Mouse (Mus musculus) granulocyte monocyte progenitor cell, adult 5-6 weeks (primary cell): ENCODE measurements around the gene Lcp2. TPM values are rescaled to one million over a fixed set of nuclear protein-coding genes. Genes with fewer than 3 reads are reported as not detected.
"Not testable (repeated sequence)": the region's sequence is repeated elsewhere in the genome, so short reads cannot be mapped to it uniquely, and the experiment has no call there.

Source experiments
- ATAC-seq: replicated peaks from 2 replicates; pipeline ENCODE4 v1.8.0; 2016; ENCODE audit warnings: mild to moderate bottlenecking, moderate TSS enrichment, inconsistent platforms; ENCODE audit not compliant: poor library complexity, severe bottlenecking
- total RNA-seq, 2 experiments: library from RNA; stranded (forward) in 1 of 2; stranded (reverse) in 1 of 2; fragments of 200-712, 200-1000 nt in 1 of 2; fragments of >200 nt in 1 of 2; fragmentation: Nextera tagmentation in 1 of 2; gene quantifications; 2 replicates each; pipeline ENCODE4 v1.2.3; 2014 to 2017

Gene Lcp2
- total RNA-seq, 2 experiments from 2014 or later, result 34.6 to 55.4 TPM

DNA sequence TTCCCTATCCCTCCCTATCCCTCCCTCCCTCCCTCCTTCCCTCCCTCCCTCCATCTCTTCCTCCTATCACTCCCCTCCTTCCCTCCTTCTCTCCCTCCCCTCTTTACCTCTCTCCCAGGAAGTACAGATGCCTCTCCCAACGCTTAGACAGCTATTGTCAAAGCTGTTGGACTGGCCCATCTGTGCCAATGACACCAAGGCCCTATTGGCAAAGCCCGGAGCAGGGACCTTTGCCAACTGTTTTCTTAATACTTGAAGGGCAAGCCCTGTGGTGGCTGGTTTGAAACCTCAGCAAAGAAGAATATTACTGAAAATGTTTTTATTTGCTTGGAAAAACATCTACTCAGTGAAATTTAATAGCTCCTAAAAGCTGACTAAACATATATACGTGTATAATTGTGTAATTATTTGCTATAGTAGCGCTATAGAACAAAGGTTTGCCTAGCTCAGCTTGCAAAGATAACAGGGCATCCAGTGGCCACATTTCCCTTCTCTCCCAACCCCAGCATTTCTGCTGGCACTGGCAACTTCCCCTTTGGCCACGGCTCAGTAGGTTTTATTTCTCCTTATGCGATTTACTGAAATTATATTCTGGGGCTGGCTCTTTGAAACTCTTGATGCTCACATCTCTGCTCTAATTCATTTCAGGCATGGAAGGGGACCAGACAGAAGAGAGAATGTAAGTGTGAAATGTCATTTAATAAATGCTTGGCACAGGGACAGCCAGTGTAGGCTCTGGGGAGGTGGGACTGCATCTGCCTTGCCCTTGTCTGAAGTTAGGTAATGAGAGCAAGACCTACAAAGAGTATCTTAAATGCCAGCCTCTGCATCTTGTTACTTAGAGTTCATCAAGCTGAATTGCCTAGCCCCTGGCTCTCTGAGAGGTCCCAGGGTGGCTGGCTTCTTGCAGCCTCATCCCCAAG lies 33.1 kb downstream of the Lcp2 start:
- peak; percentile 79 for ATAC-seq

DNA sequence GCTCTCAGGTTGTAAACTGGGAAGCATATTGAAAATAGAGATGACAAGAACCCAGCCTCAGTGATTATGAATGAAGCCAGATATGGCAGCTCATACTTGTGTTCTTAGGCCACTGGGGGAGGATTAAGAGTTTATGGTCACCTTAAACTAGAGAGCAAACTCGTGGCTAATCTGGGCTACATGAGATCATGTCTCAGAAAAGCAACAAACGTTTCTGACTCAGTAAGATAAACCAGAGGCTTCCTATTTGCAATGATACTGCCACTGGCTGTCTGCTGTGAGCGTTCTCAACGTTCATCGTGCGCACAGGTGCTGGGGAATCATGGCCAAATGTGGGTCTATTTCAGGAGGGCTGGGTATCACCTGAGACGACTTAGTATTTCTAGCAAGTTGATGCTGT lies 37.1 kb downstream of the Lcp2 start:
- no peak for ATAC-seq

DNA sequence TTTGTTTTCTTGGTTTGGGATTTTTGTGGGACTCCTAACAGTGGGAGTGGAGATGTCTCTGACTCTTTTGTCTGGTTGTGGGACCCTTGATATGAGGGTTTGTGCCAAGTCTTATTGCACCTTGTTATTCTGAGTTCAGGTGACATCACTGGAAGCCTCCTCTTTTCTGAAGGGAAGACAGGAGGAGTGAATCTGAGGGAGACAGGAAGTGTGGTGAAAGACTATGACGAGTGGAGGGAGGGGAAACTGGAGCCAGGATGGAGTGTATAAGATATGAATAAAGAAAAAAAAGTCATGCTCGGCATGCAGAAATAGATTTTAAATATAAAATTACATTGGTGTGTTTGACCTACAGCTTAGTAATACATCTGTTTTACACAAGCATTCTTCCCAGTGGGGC lies 37.9 kb downstream of the Lcp2 start:
- ATAC-seq, result no peak

DNA sequence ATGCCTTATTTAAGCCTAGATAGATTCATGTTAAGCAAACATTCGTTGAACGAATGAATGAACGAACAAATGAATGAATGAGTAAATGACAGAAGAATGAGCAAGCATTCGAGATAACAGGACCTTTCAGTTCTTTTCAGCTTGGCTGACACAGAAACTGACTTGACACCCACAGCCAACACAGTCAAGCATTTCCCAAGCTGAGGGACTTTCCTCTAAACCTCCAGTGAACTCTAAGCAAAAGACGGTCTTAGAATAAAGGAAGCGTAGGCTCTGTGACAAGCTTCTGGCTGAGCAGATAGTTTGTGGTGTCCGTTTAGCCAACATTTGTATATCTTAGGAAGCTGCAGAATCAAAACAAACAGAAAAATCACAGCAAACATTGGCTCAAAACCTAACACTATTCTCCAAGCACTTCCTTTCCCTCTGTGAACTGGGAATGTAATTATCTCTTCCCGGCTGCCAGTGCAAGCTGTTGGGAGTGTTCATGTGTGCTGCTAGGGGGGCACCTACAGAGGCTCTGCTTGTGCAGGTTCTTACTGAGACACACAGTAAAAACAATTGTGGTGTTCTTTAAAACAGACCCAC lies 39.5 kb downstream of the Lcp2 start:
- ATAC-seq, result no peak

DNA sequence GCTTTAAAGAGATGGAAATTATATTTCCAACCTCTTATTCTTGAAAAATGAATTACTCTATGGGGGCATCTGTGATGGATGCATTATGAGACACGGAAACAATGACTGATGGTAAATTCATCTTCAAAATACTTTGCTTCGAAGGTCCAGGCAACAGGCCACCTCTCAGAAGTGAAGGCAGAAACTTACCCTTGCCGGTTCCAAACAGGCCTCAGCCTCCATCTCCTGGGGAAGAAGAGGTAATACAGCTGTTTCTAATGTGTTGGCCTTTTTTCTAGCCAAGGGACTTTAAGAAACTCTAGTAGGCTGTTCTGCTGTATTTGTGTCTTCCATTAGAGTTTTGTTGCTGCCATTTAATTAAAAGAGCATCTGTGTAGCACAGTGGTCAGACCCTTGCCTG lies 40.3 kb downstream of the Lcp2 start:
- ATAC-seq, result no peak

DNA sequence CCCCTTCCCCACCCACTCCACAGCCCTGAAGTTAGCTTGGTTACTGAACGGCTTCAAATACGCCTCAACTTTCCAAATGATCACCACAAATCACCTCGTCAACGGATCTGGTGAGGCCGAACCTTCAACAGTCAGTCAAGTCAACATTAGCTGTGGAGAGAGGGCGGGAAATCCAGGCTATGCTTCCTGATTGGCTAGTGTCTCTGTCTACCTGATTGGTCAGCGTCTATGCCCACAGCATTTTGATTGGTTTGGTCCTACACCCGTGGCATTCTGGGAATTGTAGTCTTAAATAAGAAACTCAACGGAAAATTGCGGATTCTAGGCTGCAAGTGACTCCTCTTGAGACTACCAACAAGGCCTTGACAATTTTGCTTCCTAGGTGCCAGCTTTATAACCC lies 51.7 kb downstream of the Lcp2 start, which contains the start of gene 4930469K13Rik:
Gene 4930469K13Rik, minus strand, starts transcription at position 133 of the 400 bp plus-strand sequence.
- ATAC-seq, result no peak

DNA sequence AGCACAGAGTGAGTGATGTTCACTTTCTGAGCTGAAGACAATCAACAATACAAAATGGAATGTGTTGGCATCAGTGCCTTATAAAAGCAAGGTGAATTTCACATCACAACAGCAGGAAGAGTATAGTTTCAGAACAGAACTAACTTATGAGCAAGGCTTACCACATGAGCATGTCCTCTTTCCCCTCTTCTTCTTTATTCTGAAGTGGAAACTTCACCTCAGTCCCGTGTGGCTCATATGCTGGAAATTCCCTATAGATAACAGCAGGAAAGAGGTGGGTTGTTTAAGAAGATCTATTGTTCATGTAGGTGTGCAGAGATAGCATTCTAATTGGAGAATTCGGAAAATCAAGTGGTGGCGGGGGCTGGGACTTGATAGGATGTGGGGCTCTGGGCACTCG lies 55.1 kb downstream of the Lcp2 start:
- no peak for ATAC-seq

DNA sequence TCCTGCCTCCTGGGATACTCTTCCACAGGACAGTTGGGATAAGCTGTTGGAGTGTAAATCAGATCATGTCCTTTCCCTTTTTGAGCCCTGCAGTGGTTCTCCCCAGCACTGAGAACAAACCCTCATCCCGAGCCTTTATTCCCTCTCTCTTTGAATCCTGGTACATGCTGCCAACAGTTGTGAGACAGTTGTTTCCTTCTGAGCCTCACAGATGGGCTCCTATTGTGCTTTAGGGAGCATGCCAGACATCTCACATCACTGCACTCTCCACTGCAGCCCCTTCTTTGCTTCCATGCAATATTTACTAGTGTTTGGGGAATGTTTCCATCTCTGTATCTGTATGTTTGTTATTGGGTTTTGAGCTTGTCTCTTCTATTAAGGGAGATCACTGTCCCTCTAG lies 58.2 kb downstream of the Lcp2 start:
- no peak for ATAC-seq

DNA sequence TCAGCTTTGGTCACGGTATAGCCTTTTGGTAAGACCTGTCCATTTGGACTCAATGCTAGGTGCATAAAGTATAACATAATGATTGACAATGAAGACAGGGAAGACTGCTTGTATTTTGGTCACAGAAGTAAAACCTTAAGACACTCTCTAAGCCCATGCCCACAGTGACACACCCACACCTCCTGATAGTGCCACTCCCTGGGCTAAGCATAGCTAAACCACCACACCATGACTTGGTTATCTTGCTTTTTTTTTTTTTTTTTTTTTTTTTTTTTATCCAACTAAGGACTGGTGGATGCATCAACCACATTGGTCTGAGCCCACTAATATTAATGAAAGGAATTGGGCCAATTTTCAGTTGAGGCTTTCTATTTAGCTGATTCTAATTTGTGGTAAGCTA lies 62.5 kb downstream of the Lcp2 start:
- ATAC-seq, result no peak

DNA sequence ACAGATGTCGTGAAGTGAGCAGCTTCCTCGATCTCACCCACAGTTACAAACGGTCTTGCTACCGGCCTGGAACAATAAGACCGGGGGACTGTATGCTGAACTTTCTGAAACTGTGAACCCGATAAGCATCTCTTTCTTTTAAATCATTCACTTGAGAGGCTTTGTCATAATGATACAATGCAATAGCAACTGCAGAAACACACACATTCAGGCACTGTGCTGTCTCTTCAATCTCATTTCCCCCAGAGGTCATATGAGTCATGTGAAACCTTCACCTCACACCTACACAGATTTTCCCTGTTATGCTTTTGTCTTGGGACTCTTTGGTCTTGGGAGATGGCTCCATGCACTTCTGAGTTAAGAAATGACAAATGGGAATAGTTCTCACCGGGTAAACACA lies 65.2 kb downstream of the Lcp2 start:
- ATAC-seq, result no peak

DNA sequence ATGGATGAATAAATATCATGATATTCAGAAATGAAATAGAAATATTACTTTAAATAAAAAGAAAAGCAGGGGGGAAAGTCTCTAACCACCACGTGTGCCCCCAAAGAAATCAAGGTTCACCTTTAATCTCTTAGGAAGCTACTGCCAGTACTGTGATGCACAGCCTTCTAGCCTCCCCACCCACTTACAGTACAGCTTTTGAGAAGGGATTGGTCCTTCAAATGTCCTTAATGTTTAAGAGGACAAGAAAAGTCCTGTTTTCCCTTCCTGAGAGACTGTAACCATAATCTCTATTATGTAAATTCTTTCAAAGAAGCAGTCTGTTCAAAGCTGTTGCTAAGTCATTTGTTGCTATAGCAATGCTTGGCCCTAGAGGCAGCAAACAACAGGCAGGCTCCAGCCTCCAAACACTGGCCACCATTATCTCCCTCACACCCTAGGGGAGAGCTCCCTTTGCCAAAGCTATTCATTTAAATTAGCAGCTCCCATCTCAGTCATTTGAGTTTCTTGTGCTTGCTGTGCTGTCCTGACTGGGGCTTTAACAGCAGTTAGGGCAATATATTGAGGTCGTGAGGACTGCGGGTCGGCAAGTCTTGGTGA lies 66.2 kb downstream of the Lcp2 start:
- no peak for ATAC-seq

DNA sequence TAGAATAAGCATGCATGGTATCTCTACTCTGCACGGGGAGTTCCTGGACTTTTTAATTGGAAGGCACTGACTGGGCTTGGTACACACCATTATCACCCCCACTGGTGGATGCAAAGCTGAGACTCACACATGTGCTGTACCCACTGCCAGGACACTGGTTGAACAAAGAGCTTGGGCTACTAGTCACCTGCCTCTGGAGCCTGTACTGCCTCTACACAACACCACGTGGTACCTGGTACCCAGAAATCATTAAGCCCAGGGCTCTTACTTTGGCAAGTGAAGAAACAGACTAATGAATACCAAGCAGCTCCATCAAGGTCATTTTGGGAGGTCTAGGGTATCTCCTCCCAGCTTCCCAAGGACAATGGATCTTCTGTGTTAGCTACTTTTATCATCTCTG lies 67.0 kb downstream of the Lcp2 start:
- ATAC-seq, result no peak

DNA sequence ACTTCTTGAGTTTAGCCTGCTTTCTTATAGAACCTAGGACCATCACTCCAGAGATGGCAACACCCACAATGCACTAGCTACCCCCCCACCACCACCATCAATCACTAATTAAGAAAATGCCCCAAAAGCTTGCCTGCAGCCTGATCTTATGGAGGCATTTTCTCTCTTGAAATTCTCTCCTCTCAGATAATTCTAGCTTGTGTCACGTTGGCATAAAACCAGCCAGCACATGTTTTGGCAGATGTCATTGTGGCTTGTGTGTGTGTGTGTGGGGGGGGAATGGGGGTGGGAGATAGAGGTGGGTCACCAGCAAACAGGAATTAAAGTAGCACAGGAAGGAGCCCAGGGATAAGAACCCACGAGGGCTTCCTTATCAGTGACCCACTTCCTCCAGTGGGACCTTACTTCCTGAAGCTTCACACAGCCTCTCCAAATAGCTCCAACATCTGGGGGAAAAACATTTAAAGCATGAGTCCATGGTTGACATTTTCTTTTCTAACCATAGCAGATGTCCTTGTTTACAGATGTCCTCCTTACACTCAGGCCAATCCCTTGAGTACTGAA lies 69.9 kb downstream of the Lcp2 start:
- ATAC-seq, result peak; percentile 88

DNA sequence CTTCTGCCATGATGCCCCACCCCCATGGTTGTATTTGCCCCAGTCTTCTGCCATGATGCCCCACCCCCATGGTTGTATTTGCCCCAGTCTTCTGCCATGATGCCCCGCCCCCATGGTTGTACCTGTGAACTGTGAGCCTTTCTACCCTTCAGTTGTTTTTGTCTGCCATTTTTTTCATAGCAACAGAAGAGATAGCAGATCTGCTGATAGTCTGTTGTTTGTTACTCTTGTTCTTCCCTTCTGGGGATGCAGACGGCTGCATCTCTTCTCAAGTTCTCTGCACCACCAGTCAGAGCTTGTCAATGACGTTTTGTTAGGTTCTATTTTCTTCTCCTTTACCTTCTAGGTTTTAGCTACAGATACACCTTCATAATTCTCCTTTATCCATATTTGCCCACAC lies 70.9 kb downstream of the Lcp2 start:
- no peak for ATAC-seq

DNA sequence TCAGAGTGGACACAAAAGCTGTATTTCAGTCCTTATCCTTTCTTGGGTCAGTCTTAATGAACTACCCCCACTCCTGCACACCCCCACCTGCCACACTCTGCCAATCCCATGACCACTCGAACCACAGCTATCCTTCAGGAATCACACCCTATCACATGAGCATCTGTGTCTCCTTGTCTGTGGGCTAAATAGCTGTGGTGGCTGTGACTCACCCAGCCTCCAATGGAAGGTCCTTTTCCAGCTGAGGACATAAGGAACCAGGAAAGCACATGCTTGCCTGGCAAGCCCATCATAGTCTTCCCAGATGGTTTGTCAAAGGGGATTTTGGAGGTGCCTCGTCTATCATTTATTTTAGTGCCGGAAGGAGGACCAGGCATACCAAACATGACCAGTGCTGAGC lies 71.6 kb downstream of the Lcp2 start:
- ATAC-seq, result no peak

DNA sequence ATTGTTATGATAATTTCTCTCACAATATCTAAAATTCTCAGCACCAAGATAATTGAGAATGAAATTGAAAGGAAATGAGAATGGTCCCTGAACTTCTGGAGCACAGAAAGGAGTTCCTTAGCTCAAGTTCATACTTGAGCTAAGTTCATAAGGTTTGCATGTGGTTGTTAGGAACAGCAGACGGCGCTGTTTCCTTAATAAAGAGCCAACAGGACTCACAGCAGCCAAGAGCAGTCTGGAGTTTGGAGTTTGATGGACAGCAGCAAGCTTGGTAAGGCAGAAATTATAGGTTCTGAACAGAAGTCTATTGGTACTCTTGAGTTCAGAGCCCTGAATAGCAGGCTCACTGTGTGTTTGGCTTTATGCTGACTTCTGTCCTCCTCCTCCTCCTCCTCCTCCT lies 76.4 kb downstream of the Lcp2 start:
- ATAC-seq, result peak; percentile 67

DNA sequence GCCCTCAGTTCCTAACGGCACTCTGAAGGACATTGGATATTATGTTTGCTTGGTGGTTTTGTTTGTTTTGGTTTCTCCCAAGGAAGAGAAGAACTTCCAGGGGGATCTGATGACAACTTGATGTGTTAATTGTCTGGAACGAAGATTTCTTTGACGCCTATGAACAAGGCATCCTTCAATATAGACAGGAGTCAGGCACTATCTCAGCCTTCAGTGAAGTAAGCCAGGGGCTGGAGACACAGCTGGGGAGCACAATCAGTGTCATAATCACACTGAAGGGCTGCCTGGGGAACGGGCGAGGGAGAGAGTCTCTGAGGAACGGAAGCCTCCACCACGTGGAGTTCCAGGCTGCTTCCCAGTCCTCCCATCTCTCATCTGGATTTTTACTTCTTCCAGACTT lies 78.1 kb downstream of the Lcp2 start:
- ATAC-seq, result no peak

DNA sequence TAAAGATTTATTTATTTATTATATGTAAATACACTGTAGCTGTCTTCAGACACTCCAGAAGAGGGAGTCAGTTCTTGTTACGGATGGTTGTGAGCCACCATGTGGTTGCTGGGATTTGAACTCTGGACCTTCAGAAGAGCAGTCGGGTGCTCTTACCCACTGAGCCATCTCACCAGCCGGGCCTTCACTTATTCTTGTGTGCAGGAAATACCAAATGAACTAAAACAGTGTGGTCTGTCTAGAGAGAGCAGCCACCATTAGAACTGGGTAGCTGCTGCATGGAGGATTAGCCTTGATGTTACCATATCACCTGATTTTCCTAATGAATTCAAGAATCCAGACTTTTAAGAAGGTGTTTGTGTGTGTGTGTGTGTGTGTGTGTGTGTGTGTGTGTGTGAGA lies 79.0 kb downstream of the Lcp2 start:
- not testable (repeated sequence) for ATAC-seq

DNA sequence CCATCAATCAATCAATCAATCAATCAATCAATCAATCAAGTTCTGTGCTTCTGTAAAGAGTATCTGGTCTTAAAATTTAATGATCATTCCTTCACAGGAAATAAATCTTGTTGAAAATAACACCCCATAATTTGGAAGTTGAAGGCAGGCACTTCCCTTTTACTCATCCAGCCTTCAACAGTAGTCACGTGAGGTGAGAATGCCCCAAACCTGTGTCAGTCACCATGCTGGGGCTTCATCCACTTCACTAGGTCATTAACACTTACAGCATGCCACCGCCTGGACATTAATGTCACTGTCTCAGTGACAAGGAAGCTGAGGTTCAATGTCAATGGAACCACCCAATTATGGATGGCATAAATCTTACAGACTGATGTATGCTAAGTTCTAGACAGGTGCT lies 81.7 kb downstream of the Lcp2 start:
- no peak for ATAC-seq

DNA sequence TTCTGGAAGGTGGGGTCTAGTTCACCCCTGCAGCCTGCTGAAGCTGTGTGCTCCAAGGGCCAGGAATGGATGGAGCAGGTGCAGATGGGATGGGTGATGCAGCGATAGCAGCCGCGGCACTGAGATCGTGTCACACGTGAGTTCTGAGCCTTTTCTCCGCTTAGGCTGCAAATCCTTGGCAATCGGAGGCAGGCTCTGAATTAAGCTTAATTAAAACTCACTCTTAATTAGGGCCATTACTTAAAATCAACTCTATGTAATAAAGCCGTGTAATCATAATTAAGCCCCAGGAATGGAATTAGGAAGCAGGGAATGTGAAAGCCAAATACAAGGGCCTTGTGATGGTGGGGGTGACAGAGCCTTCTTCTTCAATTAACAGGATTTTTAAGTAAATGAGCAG lies 92.6 kb downstream of the Lcp2 start:
- ATAC-seq, result no peak
